Mouse (Mus musculus) cerebellum, adult 9-11 months (tissue): ENCODE data around the gene 0610010K14Rik.

Experiments used
- DNase-seq: peaks from one replicate; pipeline ENCODE4 v3.0.0; 2022

Gene 0610010K14Rik

GRCm38 (mm10) chr11:70234497-70234896, 3.2 kb downstream of the 0610010K14Rik start:
- peak; percentile 44 for DNase-seq

GRCm38 (mm10) chr11:70234037-70234436, 3.7 kb downstream of the 0610010K14Rik start:
- DNase-seq, result peak; percentile 60

GRCm38 (mm10) chr11:70233016-70233415, 4.7 kb downstream of the 0610010K14Rik start:
- peak; percentile 79 for DNase-seq

- peak; percentile 85 for DNase-seq
These were observed 5.2 kb downstream of the 0610010K14Rik start for GRCm38 (mm10) chr11:70232546-70232945.

- peak; percentile 83 for DNase-seq
These were observed 7.4 kb downstream of the 0610010K14Rik start for GRCm38 (mm10) chr11:70230239-70230727.

- peak; percentile 54 for DNase-seq
These were observed 8.3 kb downstream of the 0610010K14Rik start, which contains the start of gene Bcl6b for GRCm38 (mm10) chr11:70229260-70230010. TSS of gene Bcl6b (minus strand) at chr11:70229798.

- DNase-seq, result peak; percentile 88
These were observed 8.9 kb downstream of the 0610010K14Rik start for GRCm38 (mm10) chr11:70228828-70229227.

GRCm38 (mm10) chr11:70227661-70228245, 10.0 kb downstream of the 0610010K14Rik start:
- peak; percentile 56 for DNase-seq

- peak; percentile 41 for DNase-seq
These were observed 10.6 kb downstream of the 0610010K14Rik start for GRCm38 (mm10) chr11:70227126-70227525.

- peak; percentile 51 for DNase-seq
These were observed 11.2 kb downstream of the 0610010K14Rik start for GRCm38 (mm10) chr11:70226602-70226890.

GRCm38 (mm10) chr11:70225798-70226601, 11.7 kb downstream of the 0610010K14Rik start:
- DNase-seq, result peak; percentile 52

- DNase-seq, result no peak
These were observed 14.0 kb downstream of the 0610010K14Rik start for GRCm38 (mm10) chr11:70223724-70224123.

GRCm38 (mm10) chr11:70221603-70222500, 15.9 kb downstream of the 0610010K14Rik start:
- peak; percentile 60 for DNase-seq

GRCm38 (mm10) chr11:70220731-70221602, 16.7 kb downstream of the 0610010K14Rik start, which contains the start of gene Slc16a13:
TSS of gene Slc16a13 (minus strand) at chr11:70221064.
- peak; percentile 99 for DNase-seq

GRCm38 (mm10) chr11:70220323-70220722, 17.4 kb downstream of the 0610010K14Rik start:
- DNase-seq, result no peak

- no peak for DNase-seq
These were observed 17.8 kb downstream of the 0610010K14Rik start for GRCm38 (mm10) chr11:70219873-70220272.

- peak; percentile 62 for DNase-seq
These were observed 18.8 kb downstream of the 0610010K14Rik start for GRCm38 (mm10) chr11:70218741-70219470.

GRCm38 (mm10) chr11:70218039-70218438, 19.7 kb downstream of the 0610010K14Rik start:
- no peak for DNase-seq

- DNase-seq, result peak; percentile 62
These were observed 21.6 kb downstream of the 0610010K14Rik start for GRCm38 (mm10) chr11:70216103-70216502.

GRCm38 (mm10) chr11:70215301-70215700, 22.4 kb downstream of the 0610010K14Rik start:
- peak; percentile 80 for DNase-seq

GRCm38 (mm10) chr11:70214856-70215209, 22.9 kb downstream of the 0610010K14Rik start:
- no peak for DNase-seq
